Mouse (Mus musculus) heart, adult 11 months (tissue): ENCODE data around the gene Lrba.

Experiments
- DNase-seq: peaks from one replicate; pipeline ENCODE4 v3.0.0; 2022

The Lrba gene

DNA sequence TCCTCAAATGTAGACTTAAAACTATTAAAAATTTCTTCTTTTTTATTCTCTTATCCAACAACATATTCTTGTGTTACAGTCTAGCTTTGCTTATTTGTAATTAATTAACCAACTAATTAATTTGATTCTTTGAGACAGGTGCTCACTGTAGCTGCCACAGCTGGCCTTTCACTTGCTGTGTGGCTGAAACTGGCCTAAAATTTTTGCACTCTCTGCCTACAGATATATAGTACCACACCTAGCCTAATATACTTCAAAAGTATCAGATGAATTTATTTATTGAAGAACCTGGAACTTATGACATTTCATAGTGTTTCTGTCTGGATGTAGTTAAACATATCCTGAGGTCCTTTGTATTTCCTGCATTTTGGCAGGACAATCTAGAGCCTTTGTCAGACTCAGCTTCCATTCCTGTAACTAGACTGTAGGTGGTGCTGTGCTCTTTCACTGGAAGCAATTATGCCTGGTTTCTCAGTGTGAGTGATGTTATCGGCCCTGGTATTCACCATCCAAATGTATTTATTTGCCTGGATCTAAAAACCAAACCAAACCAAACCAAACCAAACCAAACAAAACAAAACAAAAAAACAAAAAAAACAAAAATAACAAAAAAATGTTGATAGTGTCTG is 43.7 kb downstream of the Lrba start:
- no peak for DNase-seq

DNA sequence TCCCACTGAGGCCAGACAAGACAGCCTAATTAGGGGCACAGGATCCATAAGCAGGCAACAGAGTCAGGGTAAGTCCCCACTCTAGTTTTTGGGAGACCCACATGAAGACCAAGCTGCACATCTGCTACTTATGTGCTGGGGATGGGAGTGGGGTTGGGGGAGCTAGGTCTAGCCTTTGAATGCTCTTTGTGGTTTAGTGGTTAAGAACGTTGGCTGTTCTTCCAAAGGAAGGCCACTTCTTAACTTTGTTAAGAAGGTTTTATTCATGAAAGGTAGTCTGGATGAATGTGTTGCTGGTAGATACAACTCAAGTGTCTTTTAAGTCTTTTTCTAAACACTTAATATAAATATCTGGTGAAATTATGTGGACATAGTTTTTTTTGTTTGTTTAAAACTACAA is 51.2 kb downstream of the Lrba start:
- no peak for DNase-seq

- no peak for DNase-seq
These were observed 66.8 kb downstream of the Lrba start for GRCm38 (mm10) chr3:86291326-86291725.

- DNase-seq = no peak
These were observed 70.4 kb downstream of the Lrba start for GRCm38 (mm10) chr3:86294866-86295265.

GRCm38 (mm10) chr3:86296214-86296613 is 71.7 kb downstream of the Lrba start:
- DNase-seq = no peak

DNA sequence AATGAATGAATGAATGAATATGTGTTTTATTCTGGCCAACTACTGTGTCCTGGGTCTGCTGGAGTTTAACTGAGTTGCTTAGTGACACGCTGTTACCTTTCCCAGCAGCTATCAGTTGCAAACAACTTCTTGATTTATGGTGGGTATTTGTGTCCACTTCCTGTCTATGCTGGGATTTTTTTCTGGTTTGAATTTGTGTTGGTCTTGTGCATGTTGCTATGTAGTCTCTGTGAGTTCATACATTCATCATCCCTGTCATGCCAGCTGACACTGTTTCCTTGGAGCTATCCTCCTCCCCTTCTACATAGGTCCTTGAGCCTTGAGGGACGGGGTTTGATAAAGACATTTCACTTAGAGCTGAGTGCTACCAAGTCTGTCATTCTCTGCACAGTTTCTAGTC is 84.4 kb downstream of the Lrba start:
- no peak for DNase-seq

DNA sequence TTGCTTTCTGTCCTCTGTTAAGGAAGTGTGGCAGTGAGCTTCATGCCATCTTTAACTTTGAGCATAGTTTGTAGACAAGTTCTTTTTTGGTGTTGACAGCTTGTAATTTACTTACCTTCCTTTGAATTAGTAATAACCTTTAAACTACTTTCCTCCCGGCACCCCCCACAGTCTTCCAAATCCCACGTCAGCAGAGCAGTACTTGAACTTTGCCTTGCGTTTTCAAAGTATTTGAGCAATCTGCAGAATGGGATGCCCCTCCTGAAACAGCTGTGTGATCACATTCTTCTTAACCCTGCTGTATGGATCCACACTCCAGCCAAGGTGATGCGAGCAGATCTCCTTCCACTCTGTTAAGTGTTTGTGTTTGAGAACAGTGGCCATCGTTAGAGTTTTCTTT is 85.7 kb downstream of the Lrba start:
- no peak for DNase-seq

- DNase-seq = no peak
These were observed 86.9 kb downstream of the Lrba start for GRCm38 (mm10) chr3:86311406-86311805.

GRCm38 (mm10) chr3:86317636-86318035 is 93.2 kb downstream of the Lrba start:
- no peak for DNase-seq

GRCm38 (mm10) chr3:86328531-86328930 is 104.1 kb downstream of the Lrba start:
- no peak for DNase-seq

GRCm38 (mm10) chr3:86343261-86343660 is 118.8 kb downstream of the Lrba start:
- no peak for DNase-seq

GRCm38 (mm10) chr3:86362486-86362885 is 138.0 kb downstream of the Lrba start:
- DNase-seq = no peak

DNA sequence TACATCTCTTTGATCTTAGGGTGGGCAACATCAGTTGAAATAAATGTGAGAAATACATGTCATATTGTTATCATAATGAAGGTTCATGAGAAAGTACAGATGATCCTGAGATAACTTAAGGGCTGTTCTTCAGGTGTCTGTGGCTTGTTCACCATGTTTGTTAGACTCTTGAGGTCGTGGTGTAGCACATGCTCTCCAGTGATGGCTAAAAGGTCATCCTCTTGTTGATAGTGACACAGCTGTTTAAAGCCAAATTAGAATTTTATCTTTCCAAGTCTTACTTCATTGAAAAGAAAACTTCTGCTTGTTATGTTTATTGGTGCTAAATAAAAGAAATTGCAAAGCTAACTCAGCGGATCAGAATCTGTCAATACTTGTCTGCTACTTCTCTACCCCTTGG is 147.0 kb downstream of the Lrba start:
- peak; percentile 58 for DNase-seq

DNA sequence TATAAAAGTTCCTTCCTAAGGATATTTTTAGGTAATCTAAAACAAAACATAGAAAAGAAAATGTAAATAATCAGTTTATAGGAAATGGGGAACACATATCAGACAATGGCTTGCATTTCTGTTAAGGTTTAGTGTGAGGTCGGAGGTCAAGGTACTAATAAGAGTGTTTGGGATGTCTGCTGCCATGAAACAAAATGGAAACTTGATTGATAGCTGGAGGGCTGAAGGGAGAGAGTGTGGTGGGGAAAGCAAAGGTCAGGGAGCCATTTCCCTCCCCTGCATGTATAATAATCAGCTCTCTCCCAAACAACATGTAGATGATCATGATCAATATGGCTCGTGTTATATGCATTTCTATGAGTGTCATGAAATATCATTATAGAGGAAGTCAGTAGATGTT is 150.8 kb downstream of the Lrba start:
- no peak for DNase-seq

DNA sequence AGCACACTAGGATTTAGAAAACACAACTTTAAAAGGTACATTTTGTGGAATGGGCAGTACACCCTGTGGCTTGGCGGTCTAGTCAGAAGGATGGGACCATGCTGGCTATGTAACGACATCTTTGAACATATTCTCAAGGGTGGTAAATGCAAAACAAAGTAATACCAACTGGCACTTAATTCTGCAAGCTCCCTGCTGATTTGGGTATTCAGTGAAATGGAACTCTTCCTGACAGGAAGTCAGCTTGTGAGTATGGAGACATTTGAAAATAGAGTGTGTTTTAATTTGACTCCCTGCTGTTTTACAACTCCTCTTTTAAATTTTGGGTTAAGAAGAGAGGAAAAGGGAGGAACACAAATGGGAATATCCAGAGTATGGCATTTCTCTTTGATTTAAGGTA is 158.1 kb downstream of the Lrba start:
- DNase-seq = no peak

DNA sequence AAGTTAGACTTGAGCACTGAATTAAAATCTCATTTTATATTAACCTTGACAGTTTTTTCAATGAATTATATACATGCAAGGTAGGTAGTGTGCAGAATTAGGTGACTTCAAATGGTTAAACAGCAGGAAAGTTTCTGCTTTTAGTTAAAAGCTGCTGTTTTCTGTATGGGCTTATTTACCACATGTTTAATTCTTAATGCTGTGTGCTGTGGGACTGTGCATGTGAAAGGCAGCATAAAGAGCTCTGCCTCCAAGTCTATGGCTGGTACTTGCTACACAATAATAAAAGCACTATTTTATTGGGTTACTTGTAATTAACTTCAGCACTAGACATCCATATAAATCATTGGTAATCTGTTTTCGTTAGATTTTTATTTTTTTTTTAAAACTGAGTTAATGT is 160.6 kb downstream of the Lrba start:
- DNase-seq = no peak

DNA sequence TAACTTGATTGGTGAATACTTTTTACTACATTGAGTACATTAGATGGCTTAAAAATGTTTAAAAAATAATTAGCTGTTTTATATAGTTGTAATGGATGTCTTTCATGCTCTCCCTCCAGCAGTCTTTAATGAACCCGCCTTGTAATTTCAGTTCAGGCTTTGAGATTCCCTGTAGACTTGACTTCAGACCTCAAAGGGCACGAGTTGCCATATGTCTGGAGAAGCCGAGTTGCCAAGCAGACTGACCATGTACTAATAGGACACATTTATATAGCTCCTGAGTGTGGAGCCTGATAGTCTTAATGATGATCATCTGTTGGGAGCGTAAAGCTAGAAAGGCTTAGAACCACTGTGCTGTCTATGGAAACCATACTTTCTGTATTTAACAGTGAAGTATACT is 161.8 kb downstream of the Lrba start:
- DNase-seq = no peak

- no peak for DNase-seq
These were observed 199.3 kb downstream of the Lrba start for GRCm38 (mm10) chr3:86423828-86424227.

DNA sequence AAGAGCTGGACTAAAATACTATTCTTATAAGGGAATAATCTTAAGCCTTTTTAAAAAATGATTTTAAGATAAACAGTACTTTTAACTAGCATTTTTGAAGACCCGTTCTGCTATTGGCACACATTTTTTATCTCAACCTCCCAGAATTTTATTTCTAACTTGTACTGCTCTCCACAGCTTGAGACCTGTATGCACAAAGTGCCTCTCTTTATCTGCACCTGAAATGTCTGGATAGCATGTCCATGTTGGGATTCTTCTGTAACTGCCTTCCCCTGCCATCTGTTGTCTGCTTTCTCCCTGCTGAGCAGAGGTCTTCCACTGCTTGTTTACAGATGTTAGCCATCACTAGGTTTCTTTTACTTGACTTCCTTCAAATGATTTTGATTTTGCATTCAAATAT is 202.3 kb downstream of the Lrba start:
- DNase-seq = no peak

- DNase-seq = no peak
These were observed 219.0 kb downstream of the Lrba start for GRCm38 (mm10) chr3:86443497-86443896.

GRCm38 (mm10) chr3:86451211-86451610 is 226.7 kb downstream of the Lrba start:
- DNase-seq = no peak

DNA sequence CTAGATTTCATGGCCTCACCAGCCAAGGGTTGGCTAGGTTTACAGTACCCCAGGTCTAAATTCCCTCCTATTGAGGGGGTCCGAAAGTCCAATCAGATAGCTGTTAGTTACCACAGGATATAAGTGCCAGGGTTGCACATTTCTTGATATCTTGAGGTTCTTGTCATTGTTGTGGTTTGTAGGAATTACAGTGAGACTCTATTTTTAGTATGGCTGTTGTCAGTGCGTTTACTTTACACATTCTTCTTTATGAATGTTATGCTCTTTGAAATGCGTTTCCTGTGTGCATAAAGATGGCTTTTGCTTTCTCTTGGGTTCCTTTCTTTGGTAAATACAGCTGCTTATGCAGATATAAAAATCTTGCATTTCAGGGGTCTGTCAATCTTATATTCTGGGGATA is 237.1 kb downstream of the Lrba start:
- no peak for DNase-seq

GRCm38 (mm10) chr3:86489992-86490391 is 265.5 kb downstream of the Lrba start:
- no peak for DNase-seq

DNA sequence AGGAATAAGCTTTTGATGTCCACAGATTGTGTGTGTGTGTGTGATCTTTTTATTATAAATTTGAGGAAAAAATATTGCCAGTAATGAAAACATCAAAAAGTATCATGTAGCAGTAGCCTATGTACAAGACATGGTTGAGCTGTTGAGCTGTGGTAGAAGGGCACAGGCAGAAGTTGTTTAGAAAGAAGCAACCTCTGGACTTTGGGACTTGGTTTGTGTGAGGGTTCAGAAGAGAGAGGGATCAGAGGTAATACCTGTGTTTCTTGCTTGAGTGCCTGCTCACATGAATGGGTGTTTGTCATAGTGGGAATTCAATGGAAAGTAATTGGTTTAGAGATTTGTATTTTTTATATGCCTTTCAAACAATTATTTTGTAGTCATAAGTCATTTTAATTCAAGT is 276.1 kb downstream of the Lrba start:
- no peak for DNase-seq

DNA sequence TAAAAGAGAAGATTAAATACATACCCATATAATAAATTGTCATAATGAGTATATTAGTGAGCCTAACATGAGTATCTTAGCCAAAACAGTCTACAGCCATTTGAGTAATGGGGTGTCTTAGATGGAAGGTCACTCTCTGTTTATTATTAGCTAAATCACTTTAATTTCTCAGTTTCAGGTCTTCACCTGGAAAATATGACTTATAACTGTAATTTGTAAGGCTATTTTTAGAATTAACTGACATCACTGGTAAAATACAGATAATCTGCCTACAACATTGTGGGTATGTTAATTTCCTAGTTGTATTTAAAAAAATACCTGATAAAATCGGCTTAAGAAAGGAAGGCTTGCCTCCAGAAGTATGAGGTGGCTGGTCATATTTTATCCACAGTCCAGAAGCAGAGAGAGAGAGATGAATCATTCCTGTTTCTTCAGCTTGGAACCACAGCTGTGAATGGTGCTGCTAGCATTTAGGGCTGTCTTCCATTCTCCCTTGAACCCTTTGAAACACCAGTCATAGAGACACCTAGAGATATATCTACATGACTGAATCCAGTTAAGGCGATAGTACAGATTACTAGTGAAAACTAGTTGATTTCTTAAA is 294.1 kb downstream of the Lrba start:
- no peak for DNase-seq
